Mouse (Mus musculus) heart, postnatal 0 days (tissue): Measurements from ENCODE around the gene Lin37.

Source experiments
- CTCF ChIP-seq: IDR thresholded peaks from 2 replicates; pipeline ENCODE4 v1.5.1; 2016; ENCODE audit warnings: antibody characterized with exemption, control low read depth, low read depth
- EP300 ChIP-seq: IDR thresholded peaks from 2 replicates; pipeline ENCODE4 v1.6.1; 2016; ENCODE audit warnings: antibody characterized with exemption, low read depth

- no peak for TF ChIP-seq CTCF
- TF ChIP-seq EP300 = no peak
Observed at GRCm38 (mm10) chr7:30564970-30565571, 5.4 kb upstream of the Lin37 start, which contains the start of gene Igflr1.
